Mouse (Mus musculus) C2C12 (cell line): ENCODE results near the gene Sec14l1.

Experiments
- CEBPB ChIP-seq: IDR thresholded peaks from one replicate; pipeline ENCODE4 v1.6.1; 2011; ENCODE audit warnings: low read depth, mild to moderate bottlenecking, control low read depth, moderate library complexity
- CTCF ChIP-seq: IDR thresholded peaks from one replicate; pipeline ENCODE4 v1.5.1; 2011; ENCODE audit not compliant: control insufficient read depth, insufficient read depth, insufficient read length
- MAX ChIP-seq: IDR thresholded peaks from one replicate; pipeline ENCODE4 v1.6.1; 2011; ENCODE audit warnings: mild to moderate bottlenecking, control low read depth
- MYOD1 ChIP-seq: IDR thresholded peaks from one replicate; pipeline ENCODE4 v1.6.1; 2011; ENCODE audit warnings: low read depth; ENCODE audit not compliant: control insufficient read depth, insufficient read length
- USF1 ChIP-seq: IDR thresholded peaks from one replicate; pipeline ENCODE4 v1.6.1; 2011; ENCODE audit warnings: low read depth, mild to moderate bottlenecking, control low read depth, moderate library complexity

- TF ChIP-seq MAX: no peak
- no peak for TF ChIP-seq CTCF
- no peak for TF ChIP-seq USF1
- TF ChIP-seq CEBPB: no peak
- TF ChIP-seq MYOD1: no peak
Observed at GRCm38 (mm10) chr11:117130888-117131287, 15.9 kb downstream of the Sec14l1 start.
